Mouse (Mus musculus): ENCODE results near the gene Tmem132b. TPM values are rescaled to one million over a fixed set of nuclear protein-coding genes. Genes with fewer than 3 reads are reported as not detected.

The Tmem132b gene
- polyA plus RNA-seq, 1 experiment from 2014 or later = 6.4 TPM

DNA sequence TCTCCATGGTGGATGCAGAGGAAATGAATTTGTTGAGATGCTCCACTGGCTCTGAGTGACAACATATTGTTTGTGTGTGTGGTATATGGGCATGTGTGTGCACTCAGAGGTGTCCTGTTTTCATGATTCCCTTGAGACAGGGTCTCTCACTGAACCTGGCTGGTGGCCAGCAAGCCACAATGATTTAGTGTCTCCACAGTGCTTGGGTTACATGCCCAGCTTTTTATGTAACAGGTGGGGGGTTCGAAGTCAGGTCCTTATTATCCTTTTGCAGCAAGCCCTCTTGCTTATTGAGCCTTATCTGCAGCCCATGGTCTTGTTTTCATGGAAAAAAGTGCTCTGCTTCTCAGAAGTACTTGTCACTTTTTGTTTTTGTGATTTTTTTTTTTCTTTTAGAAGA lies 109.4 kb downstream of the Tmem132b start:
- Histone ChIP-seq H3K4me2 (no peak overlapping the region), H3K4me1 (replicated peaks) (peaks cover 7% of the 10 kb centered on the region; the same call in 1 of the 2 replicates), H3K27ac (replicated peaks) (no peak overlapping the region), H3K36me3 (0 out of 2 replicates have a peak, but pooled peaks cover 3% of the 10 kb centered on the region), H3K4me3 (no peak overlapping the region), H3K9me3 (no peaks in the 10 kb centered on the region), H3K27me3 (no peaks in the 10 kb centered on the region), H3K9ac (no peak overlapping the region)
- WGBS = 83% methylated on average over 1 of the region's 1 CpGs
- no peak for ATAC-seq (ENCODE audit: low FRiP score, low read depth)

DNA sequence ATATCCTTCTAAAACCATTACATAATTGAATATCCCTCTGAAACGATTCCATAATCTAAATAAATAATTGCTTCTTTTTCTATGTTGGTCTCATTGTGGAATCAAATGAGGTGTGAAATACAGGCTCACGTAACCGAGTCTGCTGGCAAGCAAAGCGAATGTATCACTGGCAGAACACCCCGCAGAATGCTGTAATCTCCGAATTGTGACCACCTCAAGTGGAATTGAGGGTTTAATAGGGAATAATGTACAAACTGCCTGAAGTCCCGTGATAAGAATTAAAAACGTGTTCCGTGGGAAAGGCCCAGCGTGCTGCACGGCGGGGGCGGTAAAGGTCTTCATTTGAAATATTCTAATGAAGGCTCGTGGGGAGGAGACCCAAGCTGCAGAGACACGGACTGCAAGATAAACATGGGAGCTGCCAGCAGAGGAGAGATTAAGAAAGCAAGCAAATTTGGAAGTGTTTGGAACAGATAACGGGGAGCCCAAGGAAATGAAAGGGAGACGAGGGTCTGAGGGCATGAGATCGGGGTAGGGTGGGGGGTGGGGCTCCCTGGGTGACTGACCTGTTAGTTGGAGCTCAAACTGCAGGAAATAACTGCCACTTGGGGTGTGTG lies 110.1 kb downstream of the Tmem132b start:
- 0 out of 2 replicates have a peak overlapping the region, but pooled peaks have one; percentile 55 for H3K27ac ChIP-seq (replicated peaks)
- ATAC-seq (ENCODE audit: low FRiP score, low read depth) = no peak
- WGBS = 41% methylated on average over 18 of the region's 18 CpGs

DNA sequence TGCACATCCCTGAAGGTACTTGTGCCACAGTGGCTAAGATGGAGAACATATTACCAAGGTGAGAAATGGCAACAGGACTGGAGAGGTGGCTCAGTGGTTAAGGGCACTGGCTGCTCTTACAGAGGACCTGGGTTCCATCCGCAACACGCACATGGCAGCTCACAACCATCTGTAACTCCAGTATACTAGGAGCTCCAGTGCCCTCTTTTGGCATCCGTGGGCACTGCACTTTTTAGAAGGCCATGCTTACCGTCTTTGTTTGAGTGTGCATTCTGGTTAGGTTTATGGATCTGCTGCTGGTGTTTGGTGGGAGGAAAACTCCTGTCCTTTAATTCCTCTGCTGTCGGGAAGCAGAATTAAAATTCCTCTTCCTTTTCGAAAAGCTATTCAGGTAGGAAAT lies 116.7 kb downstream of the Tmem132b start:
- Histone ChIP-seq H3K27ac (replicated peaks) (no peak overlapping the region), H3K36me3 (0 out of 2 replicates have a peak, but pooled peaks cover 3% of the 10 kb centered on the region), H3K9ac (no peak overlapping the region), H3K4me2 (no peak overlapping the region), H3K27me3 (no peaks in the 10 kb centered on the region), H3K4me3 (no peak overlapping the region), H3K4me1 (replicated peaks) (no peaks in the 10 kb centered on the region), H3K9me3 (no peaks in the 10 kb centered on the region)
- 81% methylated on average over 6 of the region's 6 CpGs for WGBS
- ATAC-seq (ENCODE audit: low FRiP score, low read depth) = no peak

More for the DNA sequence above, 110.1 kb downstream of the Tmem132b start:
- Histone ChIP-seq H3K9me3 (no peaks in the 10 kb centered on the region), H3K4me1 (replicated peaks) (peaks cover 7% of the 10 kb centered on the region; the same call in 1 of the 2 replicates), H3K4me3 (no peak overlapping the region), H3K36me3 (0 out of 2 replicates have a peak, but pooled peaks cover 3% of the 10 kb centered on the region), H3K27me3 (no peaks in the 10 kb centered on the region), H3K4me2 (peak overlapping the region; percentile 25), H3K9ac (no peak overlapping the region)

DNA sequence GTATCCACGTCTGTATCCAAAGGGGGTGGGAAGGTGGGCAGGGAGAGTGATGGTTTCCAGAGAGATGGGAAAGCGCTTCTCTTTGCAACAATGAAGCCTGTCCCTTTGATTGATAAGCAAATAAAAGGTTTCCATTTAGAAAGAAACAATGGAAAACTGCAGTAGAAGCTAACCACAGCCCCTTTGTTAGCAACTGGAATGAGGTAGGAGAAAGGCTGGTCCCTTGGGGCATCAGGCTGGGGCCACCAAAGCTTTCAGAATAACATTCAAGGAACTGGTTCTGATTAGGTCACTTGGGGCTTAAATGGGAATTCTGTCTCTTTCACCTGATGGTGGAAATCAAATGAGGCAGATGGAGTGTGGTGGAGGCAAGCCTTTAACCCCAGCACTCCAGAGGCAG lies 118.4 kb downstream of the Tmem132b start:
- H3K27ac ChIP-seq (replicated peaks) = no peak overlapping the region
- H3K9me3 ChIP-seq = no peaks in the 10 kb centered on the region
- no peaks in the 10 kb centered on the region for H3K27me3 ChIP-seq
- no peak overlapping the region for H3K9ac ChIP-seq
- H3K4me1 ChIP-seq (replicated peaks) = no peaks in the 10 kb centered on the region
- H3K4me2 ChIP-seq = no peak overlapping the region
- H3K4me3 ChIP-seq = no peak overlapping the region
- H3K36me3 ChIP-seq = no peaks in the 10 kb centered on the region
- ATAC-seq (ENCODE audit: low FRiP score, low read depth) = no peak
- 18% methylated on average over 2 of the region's 2 CpGs for WGBS

DNA sequence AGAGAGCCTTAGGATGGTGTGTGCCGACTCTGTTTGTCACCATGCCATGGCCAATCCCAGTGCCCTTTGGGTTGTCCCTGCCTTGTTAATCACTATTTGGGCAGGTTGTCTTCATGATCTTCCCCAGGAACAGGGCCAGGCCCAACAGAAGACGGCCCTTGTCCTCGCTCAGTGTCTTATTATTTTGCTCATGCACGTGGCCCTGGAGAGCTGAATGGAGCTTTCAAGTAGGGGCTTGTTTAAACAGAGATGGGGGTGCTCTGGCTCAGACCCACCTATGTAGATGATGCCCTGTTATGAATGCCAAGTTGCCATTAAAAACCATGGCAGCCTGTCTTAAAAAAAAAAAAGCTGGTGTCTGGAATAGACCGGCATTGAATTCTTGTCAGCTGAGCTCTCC lies 126.5 kb downstream of the Tmem132b start:
- H3K4me1 ChIP-seq (replicated peaks) = peaks cover 17% of the 10 kb centered on the region
- ATAC-seq (ENCODE audit: low FRiP score, low read depth) = peak; percentile 30; the same call in 1 of the 2 replicates
- no peak overlapping the region for H3K9ac ChIP-seq
- H3K4me3 ChIP-seq = no peak overlapping the region
- H3K4me2 ChIP-seq = no peak overlapping the region
- no peaks in the 10 kb centered on the region for H3K36me3 ChIP-seq
- WGBS = 68% methylated on average over 5 of the region's 5 CpGs
- H3K27ac ChIP-seq (replicated peaks) = no peak overlapping the region
- H3K9me3 ChIP-seq = no peaks in the 10 kb centered on the region
- no peaks in the 10 kb centered on the region for H3K27me3 ChIP-seq

DNA sequence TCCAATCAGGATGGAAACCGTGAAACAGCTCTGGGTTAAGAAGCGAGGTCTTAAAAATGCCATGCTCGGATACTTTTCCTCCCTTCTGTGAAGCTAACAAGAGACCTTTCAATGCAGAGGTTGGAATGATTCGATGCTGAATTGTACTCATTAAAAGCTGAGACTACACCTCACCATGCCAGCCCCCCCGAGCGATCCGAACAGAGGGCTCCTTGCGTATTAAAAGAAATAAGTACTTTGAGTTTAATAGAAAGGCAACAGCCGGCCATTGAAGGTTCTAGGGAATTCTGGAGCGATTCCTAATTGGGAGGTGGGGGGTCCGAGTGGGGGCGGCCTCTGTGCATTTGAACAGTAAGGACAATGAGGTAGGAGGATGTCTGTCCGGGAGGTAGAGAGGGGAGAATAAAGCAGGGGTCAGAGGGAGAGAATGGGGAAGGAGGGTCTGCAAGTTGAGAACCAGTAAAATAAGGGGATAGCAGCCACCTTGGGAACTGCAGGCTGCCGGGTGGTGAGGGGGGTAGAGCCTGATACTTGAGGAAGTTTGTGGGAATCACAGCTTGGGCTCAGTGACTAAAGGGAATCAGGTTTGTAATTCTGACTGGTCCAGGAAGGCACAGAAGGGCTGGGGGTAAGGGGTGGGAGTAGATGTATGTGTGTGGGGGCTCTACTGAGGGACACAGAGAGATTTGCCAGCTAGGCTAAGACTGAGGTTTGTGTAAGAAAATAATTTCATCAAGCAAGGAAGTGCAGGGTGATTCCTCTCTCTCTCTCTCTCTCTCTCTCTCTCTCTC lies 127.6 kb downstream of the Tmem132b start:
- no peak overlapping the region for H3K9ac ChIP-seq
- peaks cover 17% of the 10 kb centered on the region for H3K4me1 ChIP-seq (replicated peaks)
- 20% methylated on average over 14 of the region's 14 CpGs for WGBS
- H3K4me3 ChIP-seq = no peak overlapping the region
- H3K9me3 ChIP-seq = no peaks in the 10 kb centered on the region
- H3K36me3 ChIP-seq = no peaks in the 10 kb centered on the region
- no peaks in the 10 kb centered on the region for H3K27me3 ChIP-seq
- no peak for ATAC-seq (ENCODE audit: low FRiP score, low read depth)
- no peak overlapping the region for H3K27ac ChIP-seq (replicated peaks)
- no peak overlapping the region; the same call in 1 of the 2 replicates for H3K4me2 ChIP-seq

DNA sequence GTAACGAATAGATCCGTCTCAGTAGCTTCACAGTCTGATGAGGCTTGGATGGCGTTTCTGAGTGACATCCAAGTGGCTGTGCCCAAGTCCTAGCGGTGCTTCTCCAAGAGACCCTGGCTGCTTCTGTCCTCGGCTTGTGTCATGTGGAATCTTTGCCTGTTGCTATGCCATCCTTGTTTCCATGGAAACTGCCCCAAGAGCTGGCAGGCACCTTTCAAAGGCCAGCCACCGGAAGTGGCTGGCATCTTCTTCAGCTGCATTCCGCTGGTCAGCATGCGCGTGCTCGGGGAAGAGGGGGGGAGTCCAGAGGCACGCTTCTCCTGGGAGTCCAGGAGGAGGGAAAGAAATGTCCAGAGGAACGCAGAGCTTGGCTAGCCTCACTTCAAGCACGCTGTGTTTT lies 144.0 kb downstream of the Tmem132b start:
- no peaks in the 10 kb centered on the region for H3K27me3 ChIP-seq
- peak; percentile 90 for ATAC-seq (ENCODE audit: low FRiP score, low read depth)
- H3K4me2 ChIP-seq = peak overlapping the region; percentile 45
- no peaks in the 10 kb centered on the region for H3K9me3 ChIP-seq
- H3K36me3 ChIP-seq = no peaks in the 10 kb centered on the region
- peak overlapping the region; percentile 58 for H3K27ac ChIP-seq (replicated peaks)
- no peak overlapping the region for H3K9ac ChIP-seq
- peaks cover 25% of the 10 kb centered on the region for H3K4me1 ChIP-seq (replicated peaks)
- peak overlapping the region; percentile 6; the same call in 1 of the 2 replicates for H3K4me3 ChIP-seq
- 11% methylated on average over 13 of the region's 13 CpGs for WGBS

DNA sequence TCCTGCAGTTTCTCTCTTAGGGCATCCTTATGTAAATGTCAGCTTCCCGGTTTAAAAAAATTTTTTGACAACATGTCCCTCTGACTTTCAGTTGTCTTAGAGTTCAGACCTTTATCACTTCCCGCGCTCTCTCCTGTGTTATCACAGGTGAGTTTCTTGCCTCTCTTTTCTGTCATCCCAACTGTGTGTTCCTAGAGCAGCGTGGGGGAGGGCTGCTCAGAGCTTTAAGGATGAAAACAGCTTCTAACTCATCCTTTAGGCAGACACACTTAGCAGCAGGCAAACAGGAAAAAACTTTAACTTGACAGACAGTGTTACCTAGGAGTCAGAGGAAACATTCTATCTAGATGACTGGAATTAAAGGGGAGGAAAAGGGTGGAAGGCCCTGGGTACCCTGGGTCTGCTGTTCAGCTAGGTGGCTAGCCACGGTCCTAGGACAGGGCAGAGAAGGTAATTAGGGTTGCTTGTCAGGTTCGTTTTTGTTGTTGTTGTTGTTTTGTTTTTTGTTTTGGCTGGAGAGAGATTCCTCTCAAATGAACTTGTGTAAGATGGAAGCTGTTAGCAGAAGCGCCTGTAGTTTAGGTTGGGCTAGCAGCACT lies 144.6 kb downstream of the Tmem132b start:
- Histone ChIP-seq H3K4me2 (peak overlapping the region; percentile 45), H3K4me3 (peak overlapping the region; percentile 6; the same call in 1 of the 2 replicates), H3K9me3 (no peaks in the 10 kb centered on the region), H3K4me1 (replicated peaks) (peaks cover 25% of the 10 kb centered on the region), H3K27me3 (no peaks in the 10 kb centered on the region), H3K36me3 (no peaks in the 10 kb centered on the region), H3K9ac (no peak overlapping the region), H3K27ac (replicated peaks) (peak overlapping the region; percentile 58)
- no peak; the same call in 1 of the 2 replicates for ATAC-seq (ENCODE audit: low FRiP score, low read depth)
- WGBS = 50% methylated on average over 7 of the region's 7 CpGs

DNA sequence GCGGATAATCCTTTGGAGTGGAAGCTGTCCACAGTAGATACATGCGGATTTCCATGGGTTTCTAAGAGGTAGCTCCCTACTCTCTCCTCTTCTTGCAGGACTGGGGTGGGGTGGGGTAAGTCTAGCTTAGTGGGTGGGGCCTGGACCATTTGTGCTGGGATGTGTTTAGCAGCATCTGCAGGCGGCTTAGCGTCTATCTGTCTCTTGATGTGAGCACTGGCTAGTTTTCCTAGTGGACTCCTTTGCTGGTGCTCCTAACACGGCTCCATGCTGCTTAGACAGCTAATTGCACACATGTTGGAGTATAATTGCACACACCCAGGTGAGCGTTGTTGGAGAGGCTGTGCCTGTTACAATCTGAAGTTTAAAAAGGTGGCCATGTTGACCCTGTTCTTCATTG lies 149.3 kb downstream of the Tmem132b start:
- 81% methylated on average over 6 of the region's 6 CpGs for WGBS
- H3K27me3 ChIP-seq = no peaks in the 10 kb centered on the region
- peaks cover 12% of the 10 kb centered on the region for H3K4me1 ChIP-seq (replicated peaks)
- no peak overlapping the region for H3K4me3 ChIP-seq
- no peak for ATAC-seq (ENCODE audit: low FRiP score, low read depth)
- no peaks in the 10 kb centered on the region for H3K9me3 ChIP-seq
- H3K36me3 ChIP-seq = no peaks in the 10 kb centered on the region
- H3K27ac ChIP-seq (replicated peaks) = no peak overlapping the region
- no peak overlapping the region for H3K4me2 ChIP-seq
- H3K9ac ChIP-seq = no peak overlapping the region

DNA sequence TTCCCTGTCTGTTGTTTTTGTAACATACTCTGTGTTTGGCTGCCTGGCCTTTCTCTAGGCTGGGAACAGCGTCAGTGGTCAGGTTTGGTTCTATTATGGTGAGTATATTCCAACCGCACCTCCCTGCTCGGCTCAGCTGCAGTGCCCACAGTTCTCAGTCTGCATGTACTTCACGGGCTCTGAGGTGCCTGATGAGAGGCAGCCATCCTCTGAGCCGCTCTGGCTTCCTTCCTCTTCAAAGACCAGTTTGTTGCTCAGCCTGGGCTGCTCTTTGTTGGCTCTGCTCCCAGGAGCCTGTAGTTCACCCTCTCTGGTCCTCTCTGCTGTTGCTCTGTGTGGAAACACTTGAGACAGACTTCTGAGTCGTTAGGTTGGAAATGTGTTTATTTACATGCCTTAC lies 151.9 kb downstream of the Tmem132b start:
- no peak overlapping the region for H3K4me3 ChIP-seq
- ATAC-seq (ENCODE audit: low FRiP score, low read depth) = no peak
- H3K9ac ChIP-seq = no peak overlapping the region
- H3K9me3 ChIP-seq = no peaks in the 10 kb centered on the region
- no peak overlapping the region for H3K4me2 ChIP-seq
- H3K36me3 ChIP-seq = no peaks in the 10 kb centered on the region
- peaks cover 10% of the 10 kb centered on the region for H3K4me1 ChIP-seq (replicated peaks)
- H3K27ac ChIP-seq (replicated peaks) = no peak overlapping the region
- no peaks in the 10 kb centered on the region for H3K27me3 ChIP-seq
- WGBS = 73% methylated on average over 6 of the region's 6 CpGs

DNA sequence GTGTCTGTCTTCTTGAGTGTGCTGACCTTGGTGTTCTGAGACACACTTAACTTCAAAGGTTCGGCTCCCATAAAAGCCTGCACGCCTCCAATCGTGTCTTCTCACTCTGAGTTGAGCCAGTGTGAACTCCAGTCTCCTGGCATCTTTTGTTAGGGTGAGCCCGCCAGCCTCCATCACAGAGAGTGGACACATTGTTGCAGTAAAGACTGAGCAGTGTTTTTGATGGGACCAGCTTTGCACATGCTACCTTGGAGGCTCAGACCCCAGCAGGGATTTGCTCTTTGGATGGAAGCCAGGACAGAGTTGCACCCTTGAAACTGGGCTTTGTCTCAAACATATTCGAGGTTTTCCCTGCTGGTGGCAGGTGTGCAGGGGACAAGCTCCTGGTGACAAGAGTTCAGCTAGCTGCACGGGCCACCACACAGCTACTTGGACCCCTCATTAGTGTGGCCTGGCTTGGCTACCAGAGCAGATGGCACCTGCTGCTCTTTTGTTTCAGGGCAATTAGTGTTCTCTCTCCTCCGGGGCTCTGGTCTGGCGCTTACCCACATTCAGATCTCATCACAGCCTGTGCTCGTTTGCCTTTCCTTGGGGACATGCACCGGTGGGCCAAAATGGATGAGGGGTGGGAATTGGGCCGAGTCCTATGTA lies 154.2 kb downstream of the Tmem132b start:
- Histone ChIP-seq H3K27me3 (no peaks in the 10 kb centered on the region), H3K9me3 (no peaks in the 10 kb centered on the region), H3K4me2 (no peak overlapping the region), H3K36me3 (no peaks in the 10 kb centered on the region), H3K27ac (replicated peaks) (no peak overlapping the region), H3K4me3 (no peak overlapping the region), H3K9ac (no peak overlapping the region), H3K4me1 (replicated peaks) (peaks cover 10% of the 10 kb centered on the region)
- WGBS = 31% methylated on average over 11 of the region's 11 CpGs
- ATAC-seq (ENCODE audit: low FRiP score, low read depth) = peak; percentile 71
